Mouse (Mus musculus) left cerebral cortex, postnatal 36 days (tissue): ENCODE measurements around the gene Kcnh7. TPM values are rescaled to one million over a fixed set of nuclear protein-coding genes. Genes with fewer than 3 reads are reported as not detected.
"Not testable (repeated sequence)": the region's sequence is repeated elsewhere in the genome, so short reads cannot be mapped to it uniquely, and the experiment has no call there.

Experiments used
- DNase-seq, 2 experiments: peaks; one replicate each; pipeline ENCODE4 v3.0.0; 2021 to 2022; ENCODE audit warnings: low spot score in 2 of 2, mixed read lengths in 1 of 2
- intact Hi-C: fragments of 180-260 bp; cut with DNase I; formaldehyde crosslinking; loops from one replicate; pipeline ENCODE4 v1.15.1; 2025
- total RNA-seq, 2 experiments: library from RNA; stranded (reverse); gene quantifications; 2 replicates each; pipeline ENCODE4 v1.2.3; 2021

Gene Kcnh7
- total RNA-seq, 2 experiments from 2014 or later, result 93.3 to 105 TPM

DNA sequence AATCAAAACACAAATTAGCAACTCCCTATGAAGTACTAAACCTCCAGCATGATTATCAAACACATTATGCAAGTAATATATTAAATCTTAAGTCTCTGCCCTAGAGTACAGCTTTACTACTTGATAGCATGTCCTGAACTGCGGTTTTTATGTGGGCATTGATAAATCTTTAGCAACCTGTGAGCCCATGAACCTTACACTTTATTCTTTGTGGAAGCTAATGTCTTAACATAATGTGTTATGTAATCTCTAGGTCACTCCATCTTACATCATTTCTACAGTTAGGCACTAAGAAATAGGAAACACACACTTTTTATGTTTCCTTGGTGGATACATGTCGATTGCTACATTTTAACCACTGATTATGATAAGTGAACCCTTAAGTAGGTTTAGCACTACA lies 437.8 kb downstream of the Kcnh7 start:
- intact Hi-C loops, result no loop called here

DNA sequence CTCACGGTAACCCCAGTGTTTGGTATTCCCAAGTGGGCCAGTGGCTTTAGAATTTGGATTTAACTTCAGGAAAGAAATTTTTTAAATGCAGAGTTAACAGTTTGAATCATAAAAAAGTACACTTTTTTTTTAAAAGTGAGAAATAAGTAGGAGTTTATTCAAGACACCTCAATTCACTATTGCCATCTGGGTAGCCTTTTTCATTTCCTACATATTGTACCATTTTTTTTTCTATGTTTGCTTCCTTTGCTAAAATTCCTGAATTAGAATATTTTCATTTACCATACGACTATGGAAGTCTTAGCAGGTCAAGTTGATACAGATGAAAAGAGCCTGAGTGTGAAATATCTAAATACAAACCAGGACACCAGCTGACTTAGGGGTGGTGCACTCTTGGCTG lies 441.0 kb downstream of the Kcnh7 start:
- intact Hi-C loops, result no loop called here
- no peak for DNase-seq

More for the DNA sequence above, 437.8 kb downstream of the Kcnh7 start:
- DNase-seq, result no peak

DNA sequence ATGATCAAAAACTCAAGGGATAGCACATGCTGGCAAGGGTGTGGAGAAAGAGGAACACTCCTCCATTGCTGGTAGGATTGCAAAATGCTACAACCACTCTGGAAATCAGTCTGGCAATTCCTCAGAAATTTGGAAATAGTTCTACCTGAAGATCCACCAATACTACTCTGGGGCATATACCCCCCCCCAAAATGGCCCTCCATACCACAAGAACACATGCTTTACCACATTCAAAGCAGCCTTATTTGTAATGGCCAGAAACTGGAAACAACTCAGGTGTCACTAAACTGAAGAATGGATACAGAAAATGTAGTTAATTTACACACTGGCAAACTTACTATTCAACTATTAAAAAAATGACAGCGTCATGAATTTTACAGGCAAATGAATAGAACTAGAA lies 453.4 kb downstream of the Kcnh7 start:
- intact Hi-C loops, result no loop called here
- no peak for DNase-seq

DNA sequence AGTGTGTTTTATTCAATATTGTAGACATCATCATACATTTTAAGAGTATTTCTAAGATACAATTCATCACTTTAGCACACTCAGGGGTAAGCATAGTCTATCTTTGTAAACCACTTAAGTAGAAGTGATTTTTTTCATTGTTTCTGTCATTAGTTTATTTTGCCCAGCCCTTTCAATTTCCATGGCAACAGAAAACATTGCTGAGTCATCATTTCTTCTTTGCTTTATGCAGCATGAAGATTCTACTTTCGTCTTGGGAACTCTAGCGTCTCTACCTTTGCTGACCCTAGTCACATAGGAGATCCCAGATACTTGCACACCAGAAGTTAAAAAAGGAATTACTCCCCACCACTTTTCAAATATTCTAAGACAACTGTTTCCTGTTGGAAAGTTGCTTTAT lies 456.4 kb downstream of the Kcnh7 start:
- intact Hi-C loops, result no loop called here
- DNase-seq, result no peak

DNA sequence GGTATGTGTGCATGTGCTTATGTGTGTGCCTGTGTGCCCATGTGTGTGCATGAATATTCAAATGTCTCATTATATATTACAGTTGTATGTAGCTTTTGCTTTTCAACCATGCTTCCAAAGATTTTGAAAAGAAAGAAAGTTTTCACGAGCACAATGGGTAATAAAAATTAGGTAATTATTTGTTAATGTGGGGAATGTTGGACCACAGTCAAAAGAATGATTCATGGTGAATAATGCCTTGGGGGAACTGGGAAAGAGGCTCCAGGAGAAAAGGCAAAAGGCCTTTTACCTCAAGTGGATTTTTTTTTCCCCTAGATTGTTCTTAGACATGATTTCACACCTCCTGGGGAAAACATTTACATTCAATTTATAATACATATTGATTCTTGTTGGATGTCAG lies 458.1 kb downstream of the Kcnh7 start:
- DNase-seq, result no peak
- intact Hi-C loops, result no loop called here

DNA sequence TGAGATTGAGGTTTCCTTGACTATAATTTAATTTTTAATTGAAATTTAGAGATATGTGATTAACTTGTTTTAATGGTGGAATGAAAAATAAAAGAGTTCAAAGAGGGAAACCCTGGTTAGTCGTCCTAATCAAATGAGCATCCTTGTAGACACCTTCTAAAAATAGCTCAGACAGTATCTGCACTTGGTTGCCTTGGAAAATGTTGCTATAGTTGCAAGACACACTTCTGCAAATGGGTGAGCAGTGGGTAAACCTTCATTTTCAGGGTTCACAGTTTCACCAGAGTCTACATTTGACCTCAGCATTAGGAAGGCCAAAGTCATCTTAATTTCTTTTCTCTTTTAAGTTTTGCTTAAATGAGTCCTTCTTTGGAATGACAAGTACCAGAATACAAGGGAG lies 465.7 kb downstream of the Kcnh7 start:
- no peak for DNase-seq
- intact Hi-C loops, result loop anchor here (10.0 kb wide), 1 partner anchor 466 kb away; the partner anchor contains the start of gene Kcnh7

DNA sequence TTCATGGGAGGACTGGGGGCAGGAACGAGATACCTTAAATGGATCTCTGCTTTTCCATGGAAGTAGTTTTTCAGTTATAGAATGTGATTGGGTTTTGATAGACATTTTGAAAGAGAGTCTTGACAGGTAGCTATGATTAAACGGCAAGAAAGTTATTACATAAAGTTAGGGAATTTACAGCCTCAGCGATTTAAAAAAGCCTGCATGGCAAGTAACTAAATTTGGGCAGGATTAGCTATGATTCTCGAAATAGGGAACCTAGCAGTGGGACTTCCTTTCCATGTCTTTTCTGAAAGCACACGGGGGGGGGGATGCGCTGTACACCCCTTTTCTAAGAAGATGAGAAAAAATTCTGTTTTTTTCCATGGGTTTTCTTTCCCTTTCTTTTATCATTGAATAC lies 466.8 kb downstream of the Kcnh7 start:
- intact Hi-C loops, result loop anchor here (10.0 kb wide), 1 partner anchor 468 kb away; the partner anchor contains the start of gene Kcnh7
- no peak for DNase-seq

DNA sequence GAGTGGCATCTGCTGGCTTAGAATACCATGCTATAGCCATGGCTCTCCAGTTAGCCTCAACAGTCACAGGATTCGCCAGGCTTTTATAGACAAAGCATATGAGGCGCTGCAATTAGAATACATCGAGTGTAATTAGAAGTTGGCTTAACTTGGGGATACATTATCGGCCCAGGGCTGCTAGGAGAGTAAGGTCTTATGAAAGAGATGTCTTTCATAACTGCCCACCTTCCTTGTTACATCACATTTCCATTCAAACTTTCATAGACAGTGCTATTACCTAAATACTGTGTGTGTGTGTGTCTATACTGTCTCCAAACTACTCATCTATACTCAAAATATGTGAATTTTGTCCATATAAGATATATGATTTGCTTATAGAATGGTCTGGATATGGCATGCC lies 468.8 kb downstream of the Kcnh7 start:
- intact Hi-C loops, result loop anchor here (10.0 kb wide), 1 partner anchor 470 kb away; the partner anchor contains the start of gene Kcnh7
- no peak for DNase-seq

DNA sequence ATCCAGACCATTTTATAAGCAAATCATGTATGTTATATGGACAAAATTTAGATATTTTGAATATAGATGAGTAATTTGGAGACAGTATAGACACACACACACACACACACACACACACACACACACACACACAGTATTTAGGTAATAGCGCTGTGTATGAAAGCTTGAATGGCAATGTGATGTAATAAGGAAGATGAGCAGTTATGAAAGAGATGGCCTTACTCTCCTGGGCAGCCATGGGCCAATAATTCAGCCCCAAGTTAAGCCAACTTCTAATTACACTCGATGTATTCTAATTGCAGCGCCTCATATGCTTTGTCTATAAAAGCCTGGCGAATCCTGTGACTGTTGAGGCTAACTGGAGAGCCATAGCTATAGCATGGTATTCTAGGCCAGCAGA lies 469.7 kb downstream of the Kcnh7 start:
- intact Hi-C loops, result loop anchor here (10.0 kb wide), 1 partner anchor 470 kb away; the partner anchor contains the start of gene Kcnh7

DNA sequence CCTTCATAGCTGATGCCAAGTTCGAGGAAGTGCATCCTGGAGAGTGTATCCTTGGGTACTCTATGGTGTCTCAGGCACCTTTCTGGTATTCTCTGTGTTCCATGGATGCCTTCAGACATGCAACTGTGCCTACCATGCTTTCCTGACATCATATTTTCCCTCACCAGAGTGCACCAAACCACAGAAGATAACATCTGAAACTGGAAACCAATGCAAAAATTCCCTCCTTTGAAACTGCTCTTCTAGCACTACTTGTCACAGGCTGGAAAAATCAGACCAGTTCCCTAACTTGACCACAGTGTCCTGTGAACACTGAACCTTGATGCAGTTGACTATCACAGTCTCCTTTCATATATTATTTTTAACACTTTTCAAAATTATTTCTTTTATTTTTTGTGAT lies 474.5 kb downstream of the Kcnh7 start:
- intact Hi-C loops, result loop anchor here (10.0 kb wide), 1 partner anchor 475 kb away; the partner anchor contains the start of gene Kcnh7
- no peak for DNase-seq

More for the DNA sequence above, 469.7 kb downstream of the Kcnh7 start:
- DNase-seq, result not testable (repeated sequence)

DNA sequence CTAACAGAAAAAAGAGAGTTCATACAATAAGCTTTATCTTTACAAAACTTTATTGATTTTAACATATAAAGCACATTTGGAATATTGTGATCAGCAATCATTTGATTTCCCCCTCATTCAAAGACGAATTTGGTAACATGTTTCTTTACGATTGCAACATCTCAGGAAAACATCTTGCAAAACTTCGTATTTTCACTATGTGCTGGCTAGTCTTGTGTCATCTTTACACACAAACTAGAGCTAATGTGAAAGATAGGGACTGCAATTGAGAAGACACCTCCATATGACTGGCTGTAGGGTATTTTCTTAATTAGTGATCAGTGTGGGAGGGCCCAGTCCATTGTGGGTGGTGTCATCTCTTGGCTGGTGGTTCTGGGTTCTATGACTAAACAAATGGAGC lies 477.8 kb downstream of the Kcnh7 start:
- intact Hi-C loops, result no loop called here
- no peak for DNase-seq

DNA sequence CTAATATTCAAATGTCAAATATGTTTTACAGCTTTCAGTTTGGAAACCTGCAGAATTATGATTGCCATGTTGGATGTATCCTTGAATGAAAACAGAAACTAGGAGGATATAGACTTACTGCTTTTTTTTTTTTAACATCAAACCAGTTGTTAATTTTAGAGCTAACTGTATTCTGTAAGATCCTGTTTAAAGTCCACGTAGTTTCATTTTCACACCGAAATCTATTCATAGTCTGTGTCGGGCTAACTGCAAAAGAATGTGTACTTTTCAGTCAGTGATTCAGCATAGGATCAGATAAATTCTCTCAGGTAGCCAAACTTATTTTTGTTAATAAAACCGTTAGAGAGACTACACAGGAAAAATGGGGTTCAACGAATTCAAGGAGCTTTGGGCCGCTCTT lies 498.2 kb downstream of the Kcnh7 start:
- no peak for DNase-seq
- intact Hi-C loops, result no loop called here

DNA sequence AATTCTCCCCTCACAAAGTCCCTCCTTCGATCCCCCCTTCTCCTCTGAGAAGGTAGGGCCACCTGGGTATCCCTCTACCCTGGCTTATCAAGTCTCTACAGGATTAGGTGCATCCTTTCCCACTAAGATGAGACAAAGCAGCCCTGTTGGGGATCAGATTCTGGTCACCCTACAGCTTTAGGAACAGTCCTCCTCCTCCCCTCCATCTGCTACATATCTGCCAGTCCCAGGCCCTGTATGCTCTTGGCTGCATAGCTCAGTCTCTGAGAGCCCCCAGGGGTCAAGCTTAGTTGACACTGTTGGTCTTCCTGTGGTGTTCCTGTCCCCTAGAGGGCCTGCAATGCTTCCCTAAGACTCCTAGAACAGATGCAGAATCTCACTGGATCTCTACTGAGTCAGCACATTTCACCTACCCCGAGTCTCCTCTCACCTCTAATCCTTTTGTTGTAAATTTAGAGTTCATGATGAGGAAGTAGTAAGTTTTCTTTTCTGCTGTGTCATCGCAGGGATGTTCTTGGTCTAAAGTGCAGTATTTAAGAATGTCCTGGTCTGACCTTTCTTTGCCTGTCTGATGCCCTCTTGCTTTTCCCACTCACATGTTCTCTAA lies 499.0 kb downstream of the Kcnh7 start:
- no peak for DNase-seq
- intact Hi-C loops, result no loop called here

DNA sequence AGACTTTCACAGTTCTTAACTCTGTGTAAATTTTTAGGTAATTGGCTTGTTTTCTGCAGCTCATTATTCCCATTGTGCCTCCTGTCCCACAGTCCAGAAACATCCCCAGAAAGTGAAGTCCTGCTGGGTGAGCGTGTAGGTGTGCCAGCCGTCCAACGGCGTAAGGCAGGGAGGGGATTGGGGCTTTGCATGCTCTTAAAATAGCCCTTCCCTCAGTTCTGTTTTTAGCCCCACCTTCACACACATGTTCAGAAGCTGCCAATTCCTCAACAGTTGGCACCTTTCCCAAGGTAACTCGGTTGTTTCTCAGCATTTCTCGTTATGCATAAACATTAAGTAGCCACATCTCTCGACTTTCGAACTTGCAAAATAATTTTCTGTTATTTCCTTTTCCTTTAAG lies 502.4 kb downstream of the Kcnh7 start:
- peak; percentile 62 to 63 for DNase-seq
- intact Hi-C loops, result no loop called here

DNA sequence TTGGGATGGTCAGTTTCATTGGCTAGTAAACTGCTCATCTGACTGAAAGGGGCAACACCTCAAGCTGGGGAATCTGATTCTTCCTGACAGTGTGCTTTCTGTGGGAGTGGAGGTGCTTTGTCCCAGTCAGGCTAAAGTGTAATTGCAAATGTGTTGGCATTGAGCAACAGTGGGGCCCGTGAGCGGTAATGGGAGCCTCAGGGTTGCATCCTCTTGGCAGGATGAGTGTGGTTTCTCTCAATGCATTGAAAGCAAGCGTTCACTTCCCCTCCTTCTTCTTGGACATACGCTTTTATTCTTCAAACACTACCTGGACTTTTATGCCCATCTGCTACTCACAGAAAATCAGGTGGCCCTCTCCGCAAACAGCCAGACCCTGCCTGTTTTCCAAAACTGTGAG lies 511.3 kb downstream of the Kcnh7 start:
- DNase-seq, result no peak
- intact Hi-C loops, result no loop called here

DNA sequence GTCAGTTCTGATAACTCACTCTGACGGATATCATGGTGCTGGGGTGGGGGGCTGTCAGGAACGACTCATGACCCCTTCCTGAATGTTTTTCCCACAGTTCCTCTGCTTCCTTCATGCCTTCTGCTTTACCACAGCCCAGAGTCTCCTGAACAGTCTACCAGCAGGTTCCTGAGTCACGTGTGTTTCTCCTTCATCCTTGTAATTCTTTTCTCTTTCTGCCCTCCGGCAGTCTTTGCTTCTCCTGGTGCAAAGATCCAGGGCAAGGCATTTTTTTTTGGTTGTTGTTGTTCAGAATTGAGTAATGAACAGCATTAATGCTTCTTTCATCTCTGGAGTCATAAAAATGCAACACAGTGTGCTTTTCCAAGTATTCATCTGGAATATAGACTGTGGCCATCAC lies 513.3 kb downstream of the Kcnh7 start:
- intact Hi-C loops, result no loop called here
- DNase-seq, result no peak

DNA sequence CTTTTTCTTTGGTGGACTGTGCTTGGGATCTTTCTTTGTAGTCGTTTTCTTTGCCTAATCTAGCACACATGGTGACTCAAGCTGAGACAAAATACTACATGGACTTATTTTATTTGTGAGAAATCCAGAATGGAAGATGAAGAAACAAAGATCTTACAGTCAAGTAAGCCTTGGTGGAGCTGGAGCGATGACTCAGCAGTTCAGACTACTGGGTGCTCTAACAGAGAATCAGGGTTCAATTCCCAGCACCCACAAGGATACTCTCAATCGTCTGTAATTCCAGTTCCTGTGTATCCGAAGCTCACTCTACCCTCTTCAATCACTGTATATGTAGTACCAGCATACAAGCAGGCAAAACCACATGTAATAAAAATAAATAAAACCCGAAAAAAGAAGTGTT lies 513.8 kb downstream of the Kcnh7 start:
- intact Hi-C loops, result no loop called here
- DNase-seq, result no peak

DNA sequence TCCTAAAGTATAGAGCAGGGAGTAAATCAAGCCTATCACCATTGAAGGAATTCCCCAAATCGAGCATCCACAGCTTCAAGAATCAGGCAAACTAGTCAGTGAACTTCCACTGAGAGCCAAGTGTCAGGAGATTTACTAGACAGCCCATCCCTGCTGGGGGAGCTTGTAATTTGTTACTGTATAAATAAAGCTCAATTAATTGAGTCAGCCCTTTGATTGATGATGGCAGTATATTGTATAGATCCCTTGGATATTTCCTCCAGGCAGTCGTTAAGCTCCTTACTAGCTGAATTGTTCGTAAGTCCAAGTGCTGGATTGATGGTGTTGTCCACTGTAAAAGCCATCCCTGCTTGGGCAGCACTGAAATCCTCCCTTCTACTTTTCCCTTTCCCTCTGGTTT lies 514.2 kb downstream of the Kcnh7 start:
- intact Hi-C loops, result no loop called here
- no peak for DNase-seq

DNA sequence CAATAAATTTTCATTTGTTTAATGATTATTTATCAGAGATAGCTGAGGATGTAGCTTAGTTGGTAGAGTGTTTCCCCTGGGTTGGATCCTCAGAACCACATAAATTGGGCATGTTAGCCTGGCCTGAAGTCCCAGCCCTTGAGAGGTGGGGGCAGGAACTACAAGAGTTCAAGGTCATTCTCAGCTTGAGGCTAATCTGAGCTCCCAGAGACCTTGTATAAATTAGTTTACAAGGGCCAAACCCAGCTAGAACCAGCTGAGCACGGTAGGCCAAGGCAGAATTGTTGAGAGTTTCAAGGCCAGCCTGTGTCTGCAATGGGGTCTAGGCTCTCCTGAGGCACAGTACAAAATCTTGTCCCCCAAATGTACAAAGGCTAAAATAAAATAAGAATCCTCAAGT lies 518.6 kb downstream of the Kcnh7 start:
- intact Hi-C loops, result no loop called here
- no peak for DNase-seq

DNA sequence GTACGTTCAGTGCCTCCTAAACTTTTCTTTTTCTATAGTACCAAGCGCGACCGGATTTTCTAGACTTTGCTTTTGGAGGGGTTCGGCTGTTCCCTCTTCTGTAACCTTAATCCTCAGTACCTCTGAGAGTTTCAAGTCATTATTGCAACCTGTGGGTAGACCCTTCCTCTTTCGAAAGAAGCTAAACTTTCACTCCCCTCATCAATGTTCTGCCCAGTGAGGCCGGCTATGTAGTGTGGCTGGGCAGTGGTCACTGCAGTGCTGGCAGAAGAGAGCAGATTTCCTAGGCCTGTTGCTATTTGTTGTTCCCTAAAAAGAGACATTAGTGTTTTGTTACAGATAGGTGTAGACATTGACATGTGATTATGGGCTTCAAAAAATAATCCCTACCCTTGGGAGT lies 519.2 kb downstream of the Kcnh7 start:
- DNase-seq, result no peak
- intact Hi-C loops, result no loop called here

DNA sequence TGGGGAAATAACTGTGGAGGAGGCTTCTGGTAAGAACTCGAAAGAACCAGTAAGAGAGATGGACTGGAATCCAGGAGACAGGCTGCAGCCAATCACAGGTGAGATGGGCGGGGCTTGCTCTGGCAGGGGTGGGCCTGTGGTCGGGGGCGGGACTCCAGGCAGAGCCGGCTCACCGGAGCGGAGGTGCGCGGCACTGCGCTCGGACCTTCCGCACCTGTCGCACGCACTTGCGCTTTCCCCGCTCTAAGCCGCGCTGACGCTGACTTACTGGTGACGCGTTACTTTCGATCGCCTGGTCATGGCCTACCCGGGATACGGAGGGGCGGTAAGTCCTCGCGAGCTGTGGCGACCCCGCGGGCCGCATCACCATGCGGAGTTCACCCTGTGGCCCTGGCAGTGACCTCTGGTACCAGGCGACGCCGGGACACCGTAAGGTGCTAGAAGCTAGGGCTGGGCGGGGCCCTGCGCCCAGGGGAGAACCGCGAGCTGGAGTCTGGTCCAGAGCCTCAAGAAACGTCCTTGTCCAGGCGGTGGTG lies 519.9 kb downstream of the Kcnh7 start, which contains the start of gene Gca:
Gene Gca (plus strand): TSS at position 151 of the 536 bp plus-strand sequence.
- DNase-seq, result peak; percentile 76 to 81

DNA sequence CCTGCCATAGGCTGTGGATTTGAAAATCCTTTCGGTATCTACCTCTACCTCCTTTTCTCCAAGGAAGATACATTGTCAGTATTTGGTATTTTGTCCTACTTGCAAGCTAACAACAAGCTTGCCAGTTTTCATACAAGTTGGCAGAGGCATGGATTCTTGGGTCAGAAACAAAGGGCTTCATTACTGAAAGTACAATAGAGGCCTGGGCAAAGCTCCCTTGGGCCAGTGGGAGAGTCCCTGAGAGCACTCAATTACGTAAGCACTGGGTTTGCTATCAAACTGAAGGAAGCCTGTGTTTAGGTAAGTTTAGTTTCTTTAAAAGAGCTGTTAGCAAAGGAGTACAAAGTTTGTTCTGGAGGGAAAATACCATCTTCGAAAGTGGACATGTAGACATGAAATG lies 521.5 kb downstream of the Kcnh7 start:
- DNase-seq, result no peak
- intact Hi-C loops, result no loop called here

More for the DNA sequence above, 519.9 kb downstream of the Kcnh7 start, which contains the start of gene Gca:
- intact Hi-C loops, result no loop called here
